Mouse (Mus musculus): ENCODE data around the gene Gm26938.

Gene Gm26938

DNA sequence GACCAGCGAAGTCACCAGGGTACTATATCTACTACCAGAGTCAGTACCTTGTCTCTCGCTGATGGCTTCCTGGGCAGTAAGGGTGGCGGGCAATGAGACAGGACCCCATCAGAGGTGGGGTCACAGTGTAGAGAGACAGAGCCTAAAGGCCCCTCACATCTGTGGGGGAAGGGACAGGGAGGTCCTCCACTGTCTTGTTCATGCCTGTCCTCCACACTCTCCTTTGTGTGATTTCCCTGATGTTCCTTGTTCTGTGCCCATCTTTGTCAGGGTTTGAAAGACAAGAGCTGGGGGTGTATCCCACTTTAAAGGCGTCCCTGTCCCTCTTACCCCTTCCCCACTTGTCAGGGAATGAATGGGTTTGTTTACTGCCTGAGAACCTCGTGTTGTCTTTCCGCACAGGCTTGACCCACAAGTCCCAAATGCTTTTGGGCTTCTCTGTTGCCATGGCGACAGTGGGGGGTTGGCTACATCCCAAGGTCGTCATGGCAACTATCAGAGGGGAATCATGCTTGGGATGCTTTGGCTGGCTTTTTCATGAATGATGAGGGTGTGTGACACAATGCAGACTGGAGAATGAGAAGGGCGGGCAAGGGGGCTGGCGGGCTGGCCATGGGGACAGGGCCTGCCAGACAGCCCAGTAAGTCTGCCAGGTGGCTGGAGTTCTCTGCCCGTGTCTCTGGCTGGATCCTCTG lies 28.6 kb downstream of the Gm26938 start:
- in situ Hi-C loops (cut with MboI; ENCODE audit: unreplicated experiment in 2 of 2): loop anchor here in 1 of 2 experiments (25.0 kb wide), 1 partner anchor 1635 kb away; the partner anchor contains the start of genes Ap4m1, Cops6, Mcm7 and Zfp113

DNA sequence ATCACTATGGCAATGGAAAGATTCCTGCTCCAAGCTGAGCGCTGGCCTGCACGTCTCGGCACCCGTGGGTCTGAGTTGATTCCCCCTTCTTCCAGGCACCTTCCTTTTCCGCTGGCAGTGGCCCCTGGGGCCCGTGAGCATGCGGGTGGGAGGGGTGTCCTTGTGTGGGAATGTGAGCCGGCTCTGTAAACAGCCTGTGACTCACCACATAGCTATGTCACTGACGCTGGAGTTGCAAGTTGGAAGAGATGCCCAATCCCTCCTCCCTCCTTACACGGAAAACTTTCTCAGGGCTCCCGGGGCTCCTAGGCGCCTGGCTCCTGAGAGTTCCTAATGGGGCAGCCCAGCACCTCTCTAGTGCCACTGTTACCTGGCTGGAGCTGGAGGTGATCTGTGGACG lies 29.3 kb downstream of the Gm26938 start:
- in situ Hi-C loops (cut with MboI; ENCODE audit: unreplicated experiment in 2 of 2): loop anchor here in 1 of 2 experiments (25.0 kb wide), 1 partner anchor 1635 kb away; the partner anchor contains the start of genes Ap4m1, Cops6, Mcm7 and Zfp113

- in situ Hi-C loops (cut with MboI; ENCODE audit: unreplicated experiment in 2 of 2): loop anchor here in 1 of 2 experiments (25.0 kb wide), 1 partner anchor 1634 kb away; the partner anchor contains the start of genes Ap4m1, Cops6, Mcm7 and Zfp113
Observed at GRCm38 (mm10) chr5:139796001-139796620, 30.1 kb downstream of the Gm26938 start.

GRCm38 (mm10) chr5:139794938-139795337 lies 31.3 kb downstream of the Gm26938 start:
- in situ Hi-C loops (cut with MboI; ENCODE audit: unreplicated experiment in 2 of 2): loop anchor here in 1 of 2 experiments (25.0 kb wide), 1 partner anchor 1633 kb away; the partner anchor contains the start of genes Ap4m1, Cops6, Mcm7 and Zfp113

DNA sequence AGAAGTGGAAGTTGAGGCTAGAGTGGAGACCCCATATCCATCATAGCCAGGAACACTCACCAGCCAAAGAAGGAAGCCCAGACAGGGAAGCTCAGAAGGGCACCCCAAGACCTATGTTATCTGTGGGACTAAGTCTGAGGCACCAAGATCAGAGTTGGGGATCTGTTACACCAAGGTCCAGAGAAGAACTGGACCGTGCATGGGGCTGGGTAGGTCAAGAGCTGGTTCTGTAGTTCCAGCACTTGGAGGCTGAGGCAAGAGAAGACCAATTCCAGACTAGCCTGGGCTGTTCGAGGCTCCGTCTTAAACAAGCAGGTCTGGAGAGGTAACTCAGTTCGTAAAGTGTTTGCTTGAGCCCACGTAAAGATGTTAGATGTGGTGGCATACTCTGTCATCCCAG lies 32.1 kb downstream of the Gm26938 start:
- in situ Hi-C loops (cut with MboI; ENCODE audit: unreplicated experiment in 2 of 2): loop anchor here in 1 of 2 experiments (25.0 kb wide), 1 partner anchor 1632 kb away; the partner anchor contains the start of genes Ap4m1, Cops6, Mcm7 and Zfp113

DNA sequence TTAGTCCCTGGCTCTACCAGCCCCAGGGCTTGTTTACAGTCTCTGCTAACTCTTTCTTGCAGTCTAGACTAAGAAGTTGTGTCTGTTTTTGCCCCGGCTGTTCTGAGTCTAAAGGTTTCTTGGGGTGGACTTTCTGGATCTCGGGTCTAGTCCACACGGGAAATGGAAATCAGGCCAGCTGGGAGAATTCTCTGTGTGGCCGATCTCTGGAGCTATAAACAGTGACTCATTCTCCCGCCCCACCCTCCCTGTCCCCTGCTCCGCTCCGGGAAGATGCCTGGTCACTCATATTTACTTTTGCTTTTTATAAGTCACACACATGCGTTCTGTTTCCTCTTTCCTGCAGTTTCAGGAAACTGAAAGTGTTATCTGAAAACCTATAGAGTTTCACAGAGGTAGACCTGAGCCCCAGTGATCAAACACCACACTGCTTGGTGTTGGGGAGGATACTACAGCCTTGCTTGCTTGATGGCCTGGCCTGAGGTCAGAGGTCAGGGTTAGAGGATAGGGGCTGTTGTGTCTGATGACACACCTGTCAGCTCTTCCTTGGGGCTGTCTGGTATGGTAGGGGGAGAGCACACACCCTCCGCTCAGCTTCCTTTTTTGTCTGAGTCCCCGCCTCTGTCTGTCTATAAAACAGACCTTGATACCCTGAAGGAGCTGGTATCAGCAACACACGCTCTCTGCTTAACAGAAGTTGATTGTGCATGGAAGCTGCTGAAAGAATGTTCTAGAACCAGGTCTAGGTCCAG lies 32.7 kb downstream of the Gm26938 start:
- in situ Hi-C loops (cut with MboI; ENCODE audit: unreplicated experiment in 2 of 2): loop anchor here in 1 of 2 experiments (25.0 kb wide), 1 partner anchor 1631 kb away; the partner anchor contains the start of genes Ap4m1, Cops6, Mcm7 and Zfp113

GRCm38 (mm10) chr5:139792966-139793337 lies 33.3 kb downstream of the Gm26938 start:
- in situ Hi-C loops (cut with MboI; ENCODE audit: unreplicated experiment in 2 of 2): loop anchor here in 1 of 2 experiments (25.0 kb wide), 1 partner anchor 1631 kb away; the partner anchor contains the start of genes Ap4m1, Cops6, Mcm7 and Zfp113

DNA sequence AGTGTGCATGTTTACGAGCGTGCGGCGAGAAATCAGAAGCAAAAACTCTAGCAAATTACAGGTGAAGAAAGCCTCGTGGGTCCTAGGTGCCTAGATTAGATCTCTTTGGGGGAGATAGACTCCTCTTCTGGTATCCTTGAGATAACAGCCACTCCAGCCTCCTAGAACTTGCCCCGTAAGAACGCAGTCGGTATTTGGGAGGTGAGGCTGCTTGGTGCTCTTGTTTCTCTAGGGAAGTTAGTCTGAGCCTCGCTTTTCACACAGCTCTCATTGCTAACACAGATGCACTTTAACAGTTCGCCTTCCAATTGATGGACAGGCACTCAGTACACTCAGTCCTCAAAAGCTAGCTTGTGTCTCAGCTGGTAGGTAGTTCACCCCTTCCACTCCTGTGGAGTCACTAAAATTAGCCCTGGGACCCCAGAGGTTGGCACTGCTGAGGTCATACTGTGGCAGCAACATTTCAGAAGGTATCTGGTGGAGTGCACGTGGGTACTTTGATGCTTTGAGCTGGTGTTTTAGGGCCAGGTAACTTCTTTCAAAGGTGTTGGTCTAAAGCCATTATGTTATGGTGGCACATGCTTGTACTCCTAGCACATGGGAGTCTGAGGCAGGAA lies 33.9 kb downstream of the Gm26938 start:
- in situ Hi-C loops (cut with MboI; ENCODE audit: unreplicated experiment in 2 of 2): loop anchor here in 1 of 2 experiments (25.0 kb wide), 1 partner anchor 1630 kb away; the partner anchor contains the start of genes Ap4m1, Cops6, Mcm7 and Zfp113

DNA sequence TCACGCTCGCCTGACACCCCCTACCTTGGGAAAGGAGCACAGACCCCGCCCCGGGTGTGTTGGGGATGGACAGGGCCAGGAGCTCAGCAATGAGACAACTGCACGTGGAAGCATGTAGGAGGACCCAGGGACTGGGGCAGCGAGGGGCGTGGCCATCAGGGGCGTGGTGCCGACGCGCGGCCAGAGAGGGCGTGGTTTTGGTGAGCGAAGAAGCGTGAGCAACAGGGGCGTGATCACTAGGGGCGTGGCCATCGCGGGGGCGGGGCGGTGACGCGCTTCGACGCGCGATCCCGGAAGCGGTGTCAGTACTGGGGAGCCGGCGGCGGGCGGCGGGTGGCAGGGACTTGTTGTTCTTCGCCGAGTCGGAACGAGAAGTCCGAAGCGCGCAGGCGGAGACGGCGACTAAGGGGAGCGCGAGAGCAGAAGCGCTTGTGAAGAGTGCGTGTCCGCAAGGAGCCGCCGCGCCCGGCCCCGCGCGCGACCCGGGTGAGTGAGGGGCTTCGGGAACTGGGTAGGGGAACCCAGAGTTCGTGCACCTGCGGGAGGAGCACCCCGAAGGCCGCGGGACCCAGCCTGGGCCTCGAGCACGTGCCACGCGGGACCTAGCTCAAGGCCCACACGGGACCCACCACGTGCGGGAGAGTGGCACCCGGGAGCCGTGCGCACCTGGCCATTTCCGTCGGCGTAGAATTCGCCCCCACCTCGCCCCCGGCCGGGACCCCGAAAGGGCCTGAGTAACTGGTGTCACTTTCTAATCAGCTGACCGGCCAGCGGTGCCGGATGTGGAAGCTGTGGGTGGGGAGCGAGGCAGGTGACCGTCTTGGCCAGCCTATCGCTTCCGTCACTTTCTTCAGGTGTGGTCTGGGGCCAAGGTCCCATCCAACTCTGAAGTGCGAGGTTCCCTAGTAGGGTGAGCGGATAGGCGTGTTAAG lies 34.7 kb downstream of the Gm26938 start, which contains the start of gene Mafk:
Gene Mafk, plus strand, starts transcription at position 287 of the 932 bp plus-strand sequence.
- in situ Hi-C loops (cut with MboI; ENCODE audit: unreplicated experiment in 2 of 2): loop anchor here in 1 of 2 experiments (25.0 kb wide), 1 partner anchor 1629 kb away; the partner anchor contains the start of genes Ap4m1, Cops6, Mcm7 and Zfp113

DNA sequence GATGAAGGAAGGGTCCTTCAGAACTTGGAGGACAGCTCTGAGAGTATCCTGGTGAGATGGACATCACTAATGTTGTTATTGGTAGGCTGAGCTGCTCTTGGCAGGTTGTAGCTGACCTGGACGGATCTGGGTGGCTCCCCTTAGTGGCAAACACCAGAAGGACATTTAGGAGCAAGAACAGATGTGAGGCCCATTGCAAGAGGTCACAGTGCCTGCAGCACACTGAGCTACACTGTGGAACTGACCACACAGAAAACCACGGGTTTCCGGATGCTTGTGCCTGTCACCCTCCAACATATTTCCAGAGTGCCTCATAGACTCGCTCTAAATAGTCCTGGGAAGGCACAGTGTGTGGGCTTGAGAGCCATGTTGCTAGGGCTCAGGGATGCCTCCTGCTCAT lies 36.7 kb downstream of the Gm26938 start:
- in situ Hi-C loops (cut with MboI; ENCODE audit: unreplicated experiment in 2 of 2): loop anchor here in 1 of 2 experiments (25.0 kb wide), 1 partner anchor 1627 kb away; the partner anchor contains the start of genes Ap4m1, Cops6, Mcm7 and Zfp113

DNA sequence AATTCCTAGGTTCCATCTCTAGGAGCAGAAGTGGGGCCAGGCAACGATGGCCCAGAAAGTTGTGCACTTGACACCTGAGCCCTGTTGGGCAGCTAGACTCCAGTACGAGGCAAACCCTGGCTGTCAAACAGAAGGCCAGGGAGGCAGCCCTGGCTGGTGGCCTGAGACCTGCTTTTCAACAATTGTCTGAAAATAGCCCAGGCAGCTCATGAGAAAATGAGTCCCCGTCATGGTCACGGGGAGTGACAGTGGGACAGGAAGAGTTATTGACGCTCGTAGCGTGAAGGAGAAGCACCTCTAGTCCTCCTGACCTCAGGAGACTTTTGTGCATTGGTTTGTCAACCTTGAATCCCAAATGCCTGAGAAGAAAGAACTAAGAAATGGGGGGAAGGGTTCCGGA lies 44.8 kb downstream of the Gm26938 start:
- in situ Hi-C loops (cut with MboI; ENCODE audit: unreplicated experiment in 2 of 2): loop anchor here in 1 of 2 experiments (25.0 kb wide), 1 partner anchor 1619 kb away; the partner anchor contains the start of genes Ap4m1, Cops6, Mcm7 and Zfp113

GRCm38 (mm10) chr5:139776966-139777365 lies 49.2 kb downstream of the Gm26938 start:
- in situ Hi-C loops (cut with MboI; ENCODE audit: unreplicated experiment in 2 of 2): loop anchor here (5.0 to 25.0 kb wide), 4 partner anchors 40 to 1615 kb away; partner anchors contain the start of genes Ap4m1 (in 1 of the 2), Cops6 (in 1 of the 2), Gm26938 (in 1 of the 2) and Mcm7 (in 1 of the 2)

GRCm38 (mm10) chr5:139775216-139775926 lies 50.8 kb downstream of the Gm26938 start, which contains the start of gene Ints1:
Gene Ints1, minus strand, starts transcription at chr5:139775674.
- in situ Hi-C loops (cut with MboI; ENCODE audit: unreplicated experiment in 2 of 2): loop anchor here (5.0 to 25.0 kb wide), 4 partner anchors 42 to 1613 kb away; partner anchors contain the start of genes Ap4m1 (in 1 of the 2), Cops6 (in 1 of the 2), Gm26938 (in 1 of the 2) and Mcm7 (in 1 of the 2)

- in situ Hi-C loops (cut with MboI; ENCODE audit: unreplicated experiment in 2 of 2): no loop called here
Observed at GRCm38 (mm10) chr5:139768216-139768615, 58.0 kb downstream of the Gm26938 start.

DNA sequence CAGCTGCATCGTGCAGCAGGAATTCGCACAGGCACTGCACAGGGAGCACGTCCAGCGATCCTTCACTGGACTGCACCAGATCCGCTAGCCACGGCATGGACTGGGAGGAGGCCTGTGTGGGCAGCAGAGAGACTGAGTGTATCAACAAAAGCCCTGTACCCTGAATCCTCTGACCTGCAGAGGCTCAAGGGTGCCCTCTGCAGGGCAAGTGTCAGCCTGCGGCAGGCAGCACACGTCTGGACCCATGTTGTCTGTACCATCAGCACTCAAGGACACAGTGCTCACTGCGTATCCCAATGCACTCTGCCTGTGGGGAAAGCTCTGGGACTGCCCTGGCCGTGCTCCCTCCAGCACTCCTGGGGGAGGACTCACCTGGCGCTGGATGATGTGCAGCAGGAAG lies 61.9 kb downstream of the Gm26938 start:
- in situ Hi-C loops (cut with MboI; ENCODE audit: unreplicated experiment in 2 of 2): no loop called here

GRCm38 (mm10) chr5:139758096-139758495 lies 68.1 kb downstream of the Gm26938 start:
- in situ Hi-C loops (cut with MboI; ENCODE audit: unreplicated experiment in 2 of 2): loop anchor here in 1 of 2 experiments (10.0 kb wide), 1 partner anchor 423 kb away; no protein-coding TSS in a partner anchor
